ENCODE assay signal across 11 mouse cellular contexts in the genomic region with DNA sequence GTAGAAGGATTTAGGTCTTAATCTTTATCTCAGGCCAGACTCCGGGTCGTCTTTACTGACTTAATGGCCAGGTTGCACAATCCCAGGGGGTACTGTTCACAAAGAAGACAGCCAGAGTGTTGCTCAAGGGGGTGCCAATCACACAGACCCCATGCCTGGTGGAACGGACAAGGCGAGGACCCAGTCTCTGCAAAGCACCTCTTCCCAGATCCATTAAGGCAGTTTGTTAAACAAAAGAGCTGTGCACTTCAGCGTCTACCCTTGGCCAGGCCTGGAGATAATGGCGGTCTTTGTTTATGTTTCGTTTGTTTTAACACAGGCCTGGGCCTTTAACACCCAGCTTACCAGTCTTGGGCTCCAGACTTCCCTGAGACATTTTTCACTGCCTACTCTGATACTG. TPM values are rescaled to one million over a fixed set of nuclear protein-coding genes. Genes with fewer than 3 reads are reported as not detected.
A peak's percentile ranks its signal among the peaks of the same experiment; 100 is the strongest.
DNase-seq lines count a peak whose midpoint lies in the region; ATAC-seq and TF ChIP-seq lines count a peak whose summit lies in the region.
"Had no signal": no experiment of that assay in that cellular context is flagged by ENCODE, and none has a peak within 500 bp of the region (broad histone marks: within the 10 kb centered on the region; RNA-seq: fewer than 3 reads in every experiment).

No protein-coding gene starts in this region.

- no peak overlapping the region for H3K4me3 ChIP-seq in heart, embryonic 16.5 days (ENCODE audit: low read length)
- no peak overlapping the region for H3K4me3 ChIP-seq in midbrain, embryonic 12.5 days
- no peak overlapping the region for H3K4me3 ChIP-seq in midbrain, postnatal 0 days (ENCODE audit: low read depth, low read length)
- no peak overlapping the region for H3K4me3 ChIP-seq in embryonic facial prominence, embryonic 11.5 days (ENCODE audit: low read depth, low read length)
- H3K4me3 ChIP-seq in stomach, postnatal 0 days (ENCODE audit: low read depth, low read length) = no peak overlapping the region
- H3K4me3 ChIP-seq: hindbrain, embryonic 15.5 days had no signal

- H3K27me3 ChIP-seq in heart, embryonic 16.5 days (ENCODE audit: control insufficient read depth, insufficient read depth, low read length) = no peaks in the 10 kb centered on the region
- peaks cover 14% of the 10 kb centered on the region for H3K27me3 ChIP-seq in midbrain, embryonic 12.5 days
- no peaks in the 10 kb centered on the region for H3K27me3 ChIP-seq in midbrain, postnatal 0 days (ENCODE audit: insufficient read depth, low read length)
- H3K27me3 ChIP-seq in embryonic facial prominence, embryonic 11.5 days (ENCODE audit: control insufficient read depth, insufficient read depth, low read length) = no peaks in the 10 kb centered on the region
- H3K27me3 ChIP-seq in stomach, postnatal 0 days (ENCODE audit: control insufficient read depth, insufficient read depth, low read length) = no peaks in the 10 kb centered on the region

- peak overlapping the region; percentile 7; the same call in 1 of the 2 replicates for H3K4me2 ChIP-seq in heart, embryonic 16.5 days (ENCODE audit: low read depth, low read length)
- no peak overlapping the region for H3K4me2 ChIP-seq in midbrain, embryonic 12.5 days (replicated peaks)
- H3K4me2 ChIP-seq in midbrain, postnatal 0 days (ENCODE audit: low read depth, low read length, poor library complexity, severe bottlenecking) = no peak overlapping the region
- no peak overlapping the region for H3K4me2 ChIP-seq in embryonic facial prominence, embryonic 11.5 days (ENCODE audit: low read depth, low read length)
- no peak overlapping the region; the same call in 1 of the 2 replicates for H3K4me2 ChIP-seq in stomach, postnatal 0 days (replicated peaks; ENCODE audit: low read depth)
- H3K4me2 ChIP-seq: hindbrain, embryonic 15.5 days had no signal

- no peaks in the 10 kb centered on the region for H3K36me3 ChIP-seq in heart, embryonic 16.5 days (ENCODE audit: control insufficient read depth, insufficient read depth)
- H3K36me3 ChIP-seq in midbrain, embryonic 12.5 days = no peaks in the 10 kb centered on the region
- no peaks in the 10 kb centered on the region for H3K36me3 ChIP-seq in midbrain, postnatal 0 days (ENCODE audit: insufficient read depth, low read length)
- no peaks in the 10 kb centered on the region for H3K36me3 ChIP-seq in embryonic facial prominence, embryonic 11.5 days (replicated peaks; ENCODE audit: control insufficient read depth, insufficient read depth, low read depth, low read length)
- no peaks in the 10 kb centered on the region for H3K36me3 ChIP-seq in stomach, postnatal 0 days (ENCODE audit: control insufficient read depth, insufficient read depth, low read length)
- H3K36me3 ChIP-seq: hindbrain, embryonic 15.5 days had no signal

- DNase-seq in heart, postnatal 14 days = no peak
- DNase-seq in midbrain, postnatal 0 days (ENCODE audit: low spot score) = no peak
- DNase-seq in embryonic facial prominence, embryonic 11.5 days (ENCODE audit: low spot score) = peak; percentile 25
- DNase-seq in stomach, postnatal 0 days (ENCODE audit: low spot score) = no peak
- no peak for DNase-seq in cerebellum, adult 11 months
- DNase-seq in layer of hippocampus, postnatal 10 days (ENCODE audit: low spot score in 2 of 2) = no peak
- DNase-seq: cerebellum, adult 2 months; lung, postnatal 36 days had no signal

- H3K9me3 ChIP-seq in heart, embryonic 16.5 days (replicated peaks; ENCODE audit: control insufficient read depth, low read length) = no peaks in the 10 kb centered on the region
- no peaks in the 10 kb centered on the region for H3K9me3 ChIP-seq in midbrain, embryonic 12.5 days
- H3K9me3 ChIP-seq in midbrain, postnatal 0 days (ENCODE audit: low read length) = no peaks in the 10 kb centered on the region
- H3K9me3 ChIP-seq in embryonic facial prominence, embryonic 11.5 days (replicated peaks; ENCODE audit: control insufficient read depth, low read length) = no peaks in the 10 kb centered on the region
- H3K9me3 ChIP-seq in stomach, postnatal 0 days (ENCODE audit: control insufficient read depth, low read length) = no peaks in the 10 kb centered on the region
- H3K9me3 ChIP-seq: hindbrain, embryonic 15.5 days had no signal

- ATAC-seq in heart, embryonic 16.5 days (replicated peaks; ENCODE audit: extremely low read depth, insufficient read depth, low FRiP score) = no peak
- no peak for ATAC-seq in midbrain, embryonic 12.5 days (ENCODE audit: low FRiP score, low read depth)
- no peak for ATAC-seq in midbrain, postnatal 0 days (ENCODE audit: low FRiP score)
- no peak for ATAC-seq in embryonic facial prominence, embryonic 11.5 days (replicated peaks; ENCODE audit: insufficient number of reproducible peaks, low FRiP score, low TSS enrichment, low read depth)
- no peak for ATAC-seq in stomach, postnatal 0 days (ENCODE audit: low FRiP score, low TSS enrichment)

- no peak for TF ChIP-seq EP300 in stomach, postnatal 0 days (optimal IDR thresholded peaks at IDR 0.05)

- TF ChIP-seq CTCF in midbrain, postnatal 0 days (IDR thresholded peaks at IDR 0.05) = no peak
- no peak for TF ChIP-seq CTCF in stomach, postnatal 0 days (IDR thresholded peaks at IDR 0.05; ENCODE audit: low read depth)

- peak overlapping the region; percentile 26; the same call in 1 of the 2 replicates for H3K9ac ChIP-seq in heart, embryonic 16.5 days (ENCODE audit: low read length)
- H3K9ac ChIP-seq in midbrain, embryonic 12.5 days (replicated peaks) = no peak overlapping the region
- no peak overlapping the region for H3K9ac ChIP-seq in midbrain, postnatal 0 days (replicated peaks; ENCODE audit: low read length, poor library complexity, severe bottlenecking)
- peak overlapping the region; percentile 18; the same call in 1 of the 2 replicates for H3K9ac ChIP-seq in embryonic facial prominence, embryonic 11.5 days (replicated peaks; ENCODE audit: low read length)
- H3K9ac ChIP-seq in stomach, postnatal 0 days (ENCODE audit: low read length) = no peak overlapping the region
- H3K9ac ChIP-seq: hindbrain, embryonic 15.5 days had no signal

- intact Hi-C loops in heart, postnatal 14 days (cut with DNase I) = loop anchor here (5.0 kb wide), 1 partner anchor 55 kb away; no protein-coding TSS in a partner anchor

- peak overlapping the region; percentile 65 for H3K27ac ChIP-seq in heart, embryonic 16.5 days (ENCODE audit: low read length)
- peak overlapping the region; percentile 39; the same call in 1 of the 2 replicates for H3K27ac ChIP-seq in midbrain, embryonic 12.5 days (replicated peaks)
- H3K27ac ChIP-seq in midbrain, postnatal 0 days (ENCODE audit: low read depth, low read length) = no peak overlapping the region
- H3K27ac ChIP-seq in embryonic facial prominence, embryonic 11.5 days (replicated peaks; ENCODE audit: low read depth, low read length) = no peak overlapping the region
- H3K27ac ChIP-seq in stomach, postnatal 0 days (replicated peaks) = 0 out of 2 replicates have a peak overlapping the region, but pooled peaks have one; percentile 9
- H3K27ac ChIP-seq: hindbrain, embryonic 15.5 days had no signal

- peaks cover 27% of the 10 kb centered on the region for H3K4me1 ChIP-seq in heart, embryonic 16.5 days (ENCODE audit: control insufficient read depth, insufficient read depth, low read length)
- peaks cover 24% of the 10 kb centered on the region for H3K4me1 ChIP-seq in midbrain, embryonic 12.5 days
- no peaks in the 10 kb centered on the region for H3K4me1 ChIP-seq in midbrain, postnatal 0 days (ENCODE audit: insufficient read depth, low read length)
- no peaks in the 10 kb centered on the region for H3K4me1 ChIP-seq in embryonic facial prominence, embryonic 11.5 days (ENCODE audit: control insufficient read depth, insufficient read depth, low read length)
- no peaks in the 10 kb centered on the region for H3K4me1 ChIP-seq in stomach, postnatal 0 days (replicated peaks; ENCODE audit: control insufficient read depth, insufficient read depth)

- WGBS in heart, embryonic 16.5 days = 24% methylated on average over 7 of the region's 7 CpGs
- WGBS in midbrain, embryonic 12.5 days = 4% methylated on average over 7 of the region's 7 CpGs
- WGBS in midbrain, postnatal 0 days = 17% methylated on average over 7 of the region's 7 CpGs
- 16% methylated on average over 7 of the region's 7 CpGs for WGBS in embryonic facial prominence, embryonic 11.5 days
- WGBS in stomach, postnatal 0 days = 11% methylated on average over 7 of the region's 7 CpGs

RNA-seq across cellular contexts. Expression of gene Frs2, which starts 3.9 kb away (rescaled TPM):
- 16.1 and 17.5 TPM in 2 replicates for polyA plus RNA-seq in heart, embryonic 16.5 days (2015; fragmentation: Nextera tagmentation; extraction: Ambion mirVana)
- total RNA-seq in heart, postnatal 14 days (2021) = 10 to 100 TPM; 17.9 to 19.5 TPM
- 23.2 and 25.7 TPM in 2 replicates for polyA plus RNA-seq in midbrain, embryonic 12.5 days (2016; fragmentation: Nextera tagmentation; extraction: Ambion mirVana)
- 20.3 and 23.4 TPM in 2 replicates for total RNA-seq in midbrain, postnatal 0 days (2014; rRNA removed)
- 15.2 and 17.3 TPM in 2 replicates for polyA plus RNA-seq in midbrain, postnatal 0 days (2015; fragmentation: Nextera tagmentation; extraction: Ambion mirVana)
- polyA plus RNA-seq in embryonic facial prominence, embryonic 11.5 days (2014; fragmentation: Nextera tagmentation; extraction: Ambion mirVana) = 25.5 and 28.2 TPM in 2 replicates
- 11.6 and 11.9 TPM in 2 replicates for polyA plus RNA-seq in stomach, postnatal 0 days (2015; fragmentation: Nextera tagmentation; extraction: Ambion mirVana)
- 10 to 100 TPM; 27.4 to 27.8 TPM for total RNA-seq in layer of hippocampus, postnatal 10 days (2021)

Comparison
In these comparisons a context has a peak if more than half of its experiments do, and no peak if none do; other contexts are left out.
1. H3K27ac ChIP-seq: peak in heart, embryonic 16.5 days (single experiment), midbrain, embryonic 12.5 days (single experiment) and stomach, postnatal 0 days (single experiment); none in midbrain, postnatal 0 days (single experiment) and embryonic facial prominence, embryonic 11.5 days (single experiment).
2. H3K9ac ChIP-seq: peak in heart, embryonic 16.5 days (single experiment) and embryonic facial prominence, embryonic 11.5 days (single experiment); none in midbrain, embryonic 12.5 days (single experiment), midbrain, postnatal 0 days (single experiment) and stomach, postnatal 0 days (single experiment).